Mouse (Mus musculus) kidney, adult 9 months (tissue): ENCODE results near the gene Pld4.

Source experiments
- DNase-seq: peaks from one replicate; pipeline ENCODE4 v3.0.0; 2022

Gene Pld4

DNA sequence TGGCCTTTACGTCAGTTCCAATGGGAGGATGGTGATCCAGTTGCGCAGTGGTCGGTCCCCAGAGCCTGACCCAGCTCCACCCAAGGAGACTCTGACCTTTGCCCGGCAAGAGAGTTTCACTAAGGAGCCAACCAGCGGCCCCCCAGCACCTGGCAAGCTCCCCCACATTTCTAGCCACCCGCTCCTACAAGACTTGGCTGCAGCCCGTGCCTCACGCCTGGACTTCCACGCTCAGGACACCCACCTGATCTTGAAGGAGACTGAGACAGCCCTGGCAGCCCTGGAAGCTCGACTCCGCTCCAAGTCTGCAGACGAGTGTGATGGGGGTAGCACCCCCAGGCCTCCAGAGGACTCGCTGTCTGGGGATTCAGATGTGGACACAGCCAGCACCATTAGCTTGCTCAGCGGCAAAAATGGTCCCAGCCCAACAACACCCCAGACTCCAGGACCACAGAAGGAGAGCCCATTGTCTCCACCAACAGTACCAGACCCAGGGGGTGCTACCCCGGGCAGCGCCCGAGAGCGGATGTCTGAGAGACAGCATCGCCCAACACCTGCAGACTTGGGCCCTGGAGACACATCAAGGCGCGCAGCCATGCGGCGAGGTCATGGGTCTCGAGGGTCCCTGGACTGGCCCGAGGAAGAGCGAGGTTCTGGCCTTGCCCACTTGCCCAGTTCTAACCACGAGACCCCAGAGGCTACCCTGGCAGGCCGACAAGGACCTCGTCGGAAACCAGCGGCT lies 22.0 kb upstream of the Pld4 start:
- peak; percentile 54 for DNase-seq

DNA sequence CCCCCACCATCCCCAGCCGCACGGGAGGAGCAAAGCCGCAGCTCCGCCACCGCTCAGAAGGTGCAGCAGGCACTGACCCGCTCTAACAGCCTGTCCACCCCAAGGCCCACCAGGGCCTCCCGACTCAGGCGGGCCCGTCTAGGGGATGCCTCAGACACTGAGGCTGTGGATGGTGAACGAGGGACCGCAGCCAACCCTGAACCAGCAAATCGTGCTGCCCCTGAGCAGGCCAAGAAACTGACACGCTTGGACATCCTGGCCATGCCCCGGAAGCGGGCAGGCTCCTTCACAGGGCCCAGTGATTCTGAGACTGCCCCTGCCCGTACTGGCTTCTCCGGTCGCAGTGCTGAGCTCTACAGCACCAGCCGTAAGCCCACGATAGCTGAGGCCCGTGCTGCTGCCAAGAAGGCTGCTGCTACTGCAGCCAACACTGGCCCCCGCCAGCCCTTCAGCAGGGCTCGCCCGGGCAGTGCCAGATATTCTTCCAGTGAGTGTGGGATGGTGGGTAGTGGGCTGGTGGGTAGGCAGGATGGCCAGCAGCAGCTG lies 21.4 kb upstream of the Pld4 start:
- DNase-seq, result no peak

DNA sequence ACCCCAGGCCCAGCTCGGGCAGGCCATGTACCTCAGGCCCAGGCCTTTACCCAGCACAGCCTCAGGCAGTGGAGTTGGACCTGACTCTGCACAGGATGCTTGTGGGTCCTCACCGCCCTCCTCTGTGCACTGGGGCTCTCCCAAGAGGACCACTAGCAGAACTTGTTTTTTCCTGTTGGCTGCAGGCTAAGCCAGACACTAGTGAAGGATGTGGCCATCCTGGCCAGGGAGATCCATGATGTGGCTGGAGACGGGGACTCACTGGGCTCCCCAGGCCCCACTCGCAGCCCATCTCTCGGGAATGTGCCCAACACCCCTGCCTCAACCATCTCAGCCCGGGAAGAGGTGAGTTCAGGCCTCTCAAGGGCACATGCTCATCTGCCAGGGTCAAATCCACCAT lies 17.7 kb upstream of the Pld4 start:
- DNase-seq, result peak; percentile 24

DNA sequence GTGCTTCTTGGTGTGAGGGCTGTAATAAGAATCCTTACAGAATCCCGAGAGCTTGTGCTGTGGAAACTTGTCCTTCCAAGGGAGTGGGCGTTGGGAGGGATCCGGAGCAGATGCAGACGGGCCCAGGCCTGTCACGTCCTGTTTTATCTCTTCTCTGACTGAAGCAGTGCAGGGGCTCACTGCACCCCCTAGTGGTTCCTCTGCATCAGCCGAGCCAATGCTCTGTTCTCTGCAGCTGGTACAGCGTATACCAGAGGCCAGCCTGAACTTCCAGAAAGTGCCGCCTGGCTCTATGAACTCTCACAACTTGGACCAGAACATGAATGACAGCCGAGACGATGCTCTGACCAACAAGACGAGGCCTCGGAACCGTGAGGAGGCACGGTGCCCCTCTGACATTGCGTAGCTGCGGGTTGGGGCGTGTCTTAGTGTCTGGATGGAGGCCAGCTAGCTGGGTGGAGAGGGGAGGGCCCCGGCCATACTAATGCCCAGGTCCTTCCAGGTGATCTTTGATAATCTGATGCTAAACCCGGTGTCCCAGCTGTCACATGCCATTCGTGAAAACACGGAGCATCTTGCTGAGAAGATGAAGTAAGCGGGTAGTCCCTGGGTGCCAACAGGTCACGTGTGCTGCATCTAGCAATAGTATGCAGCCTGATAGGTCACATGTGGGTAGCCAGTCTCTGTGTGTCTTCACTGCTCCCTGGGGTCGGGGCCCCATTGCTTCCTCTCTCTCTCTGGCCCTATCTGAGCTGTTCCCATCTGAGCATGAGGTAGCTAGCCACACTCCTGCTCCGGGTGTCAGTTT lies 17.1 kb upstream of the Pld4 start:
- peak; percentile 83 for DNase-seq

DNA sequence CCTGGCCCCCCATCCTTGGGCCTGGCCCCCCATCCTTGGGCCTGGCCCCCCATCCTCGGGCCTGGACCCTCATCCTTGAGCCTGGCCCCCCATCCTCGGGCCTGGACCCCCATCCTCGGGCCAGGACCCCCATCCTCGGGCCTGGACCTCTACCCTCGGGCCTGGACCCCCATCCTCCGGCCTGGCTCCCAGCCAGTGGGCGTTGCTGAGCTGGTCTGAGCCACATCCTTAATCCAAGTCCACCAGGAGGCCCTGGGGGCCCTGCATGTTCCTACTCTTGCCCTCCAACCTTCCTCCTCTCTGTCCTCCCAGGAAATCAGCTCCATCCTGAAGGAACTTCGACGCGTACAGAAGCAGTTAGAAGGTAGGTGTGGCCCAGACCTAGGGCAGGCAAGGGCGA lies 16.2 kb upstream of the Pld4 start:
- peak; percentile 5 for DNase-seq

DNA sequence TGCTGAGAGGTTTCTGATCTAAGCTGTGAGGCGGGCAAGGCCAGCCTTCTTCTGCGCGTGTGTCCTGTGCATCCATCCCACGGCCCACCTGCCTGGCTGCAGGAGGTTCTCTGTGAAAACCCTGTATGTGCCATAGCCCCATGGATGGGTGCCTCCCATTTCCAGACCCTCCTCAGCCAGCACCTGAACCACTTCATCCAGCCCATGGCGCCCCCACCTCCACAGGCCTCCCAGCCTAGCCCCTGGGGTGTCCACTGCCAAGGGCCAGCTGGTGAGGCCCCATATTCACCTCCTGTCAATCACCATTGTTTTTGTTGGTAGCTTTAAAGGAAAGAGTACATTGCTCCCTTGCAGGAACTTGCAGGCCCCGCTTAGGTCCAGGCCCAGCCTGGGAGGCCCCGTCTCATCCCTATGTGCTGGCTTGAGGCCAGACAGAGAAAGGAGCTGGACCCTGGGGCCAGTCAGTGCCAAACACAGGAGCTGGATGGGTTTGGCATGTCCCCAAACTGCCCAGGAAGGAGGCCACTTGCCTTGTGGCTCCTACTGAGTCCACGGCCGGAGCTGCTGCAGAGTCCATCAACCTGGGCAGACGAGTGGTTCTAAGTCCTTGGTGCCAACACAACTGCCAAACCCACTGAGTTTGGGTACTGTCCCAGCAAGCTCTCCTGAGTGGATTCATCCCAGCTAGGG lies 15.4 kb upstream of the Pld4 start:
- DNase-seq, result peak; percentile 52

DNA sequence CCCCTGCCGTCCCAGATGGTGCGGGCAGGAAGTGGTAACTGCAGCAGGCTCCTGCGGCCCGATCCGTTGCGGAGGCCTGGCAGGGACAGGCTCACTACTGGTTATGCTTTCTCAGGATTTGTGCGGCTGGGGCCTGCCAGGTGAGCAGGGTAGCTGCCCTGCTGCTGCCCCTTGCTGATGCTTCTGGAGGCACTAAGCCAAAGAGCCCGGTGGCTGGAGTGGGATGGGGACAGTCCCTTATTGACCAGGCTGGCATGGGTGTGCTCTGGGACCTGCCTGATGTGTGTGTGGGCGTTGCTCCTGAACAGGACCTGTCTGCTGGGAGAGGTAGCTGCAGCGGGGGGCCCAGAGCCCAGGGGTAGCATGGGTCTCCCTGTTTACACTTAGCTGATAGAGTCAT lies 14.7 kb upstream of the Pld4 start:
- peak; percentile 3 for DNase-seq

DNA sequence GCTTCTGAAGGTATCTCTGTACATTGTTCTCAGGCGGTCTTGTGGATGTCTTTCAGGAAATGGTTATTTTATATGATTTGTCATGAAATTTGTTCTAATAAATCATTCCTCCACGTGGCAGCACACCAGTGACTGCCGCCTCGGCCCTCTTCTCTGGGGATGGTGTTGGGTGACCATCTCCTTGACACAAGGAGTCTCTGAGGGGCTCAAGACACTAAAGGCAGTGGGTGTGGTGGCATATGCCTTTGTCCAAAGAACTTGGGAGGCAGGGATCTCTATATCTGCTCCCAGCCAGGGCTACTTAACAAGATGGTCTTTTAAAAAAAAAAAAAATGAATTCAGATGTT lies 14.0 kb upstream of the Pld4 start:
- no peak for DNase-seq

DNA sequence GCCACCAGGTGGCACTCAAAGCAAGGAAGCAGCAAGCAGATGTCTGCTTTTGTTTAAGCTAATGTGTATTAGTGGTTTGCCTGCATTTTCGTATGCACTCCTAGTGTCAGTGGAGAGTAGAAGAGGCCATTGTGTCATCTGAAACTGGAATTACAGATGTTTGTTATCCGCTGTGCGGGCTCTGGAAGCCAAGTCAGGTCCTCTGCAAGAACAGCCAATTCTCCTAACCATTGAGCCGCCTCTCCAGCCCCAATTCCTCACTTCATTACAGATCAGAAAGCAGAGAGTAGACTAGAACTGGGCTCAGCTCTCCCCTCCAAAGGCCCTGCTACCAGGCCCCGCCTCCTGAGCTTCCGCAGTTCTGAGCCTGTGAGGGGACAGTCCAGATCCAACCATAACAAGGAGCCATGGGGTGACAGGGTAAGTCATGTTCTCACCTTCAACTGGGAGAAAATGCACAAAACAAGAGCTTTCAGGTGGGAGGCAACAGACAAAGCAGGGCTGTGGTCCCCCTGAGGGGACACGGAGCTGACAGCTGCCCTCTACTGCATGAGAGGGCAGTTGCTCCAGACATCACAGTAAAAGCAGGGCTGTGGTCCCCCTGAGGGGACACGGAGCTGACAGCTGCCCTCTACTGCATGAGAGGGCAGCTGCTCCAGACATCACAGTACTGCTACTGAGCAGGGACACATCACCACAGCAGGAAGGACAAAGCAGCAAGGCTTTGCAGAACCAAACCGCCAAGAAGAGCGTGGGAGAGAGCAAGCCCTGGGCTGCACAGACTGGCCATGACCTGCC lies 13.4 kb upstream of the Pld4 start:
- DNase-seq, result peak; percentile 62

DNA sequence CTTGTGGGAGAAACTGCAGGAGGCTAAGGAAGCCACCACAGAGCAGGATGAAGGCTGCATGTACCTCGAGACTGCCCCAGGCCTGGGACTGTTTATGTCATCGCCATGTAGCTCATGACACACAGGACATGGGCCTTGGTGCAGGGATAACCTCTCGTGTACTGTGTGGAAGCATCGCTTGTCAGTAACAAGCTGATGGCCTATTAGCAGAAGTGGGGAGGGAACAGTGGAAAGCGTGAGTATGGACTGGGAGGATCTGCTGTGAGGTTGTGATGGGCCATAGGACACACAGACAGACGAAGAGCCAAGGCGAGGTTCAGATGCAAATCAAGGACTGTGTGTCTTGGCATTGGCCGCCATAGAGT lies 12.9 kb upstream of the Pld4 start:
- DNase-seq, result peak; percentile 5

DNA sequence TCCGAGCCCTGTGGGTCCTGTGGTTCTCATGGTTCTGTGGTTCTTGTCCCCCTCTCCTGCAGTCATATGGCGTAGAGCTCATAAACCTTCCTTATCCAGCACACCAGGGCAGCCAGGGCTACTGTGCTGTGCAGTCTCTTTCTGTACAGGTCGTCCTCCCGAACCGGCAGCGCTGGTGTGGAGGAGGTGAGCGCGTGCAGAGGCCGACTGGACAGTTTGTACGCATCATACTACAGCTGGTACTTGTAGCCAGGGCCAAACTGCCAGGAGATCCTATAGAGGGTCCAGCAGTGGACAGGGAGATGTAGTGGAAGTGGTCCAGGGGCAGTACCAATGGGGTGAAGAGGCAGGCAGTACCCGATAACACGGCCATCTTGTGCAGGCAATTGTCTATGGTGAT lies 9.5 kb upstream of the Pld4 start:
- no peak for DNase-seq

DNA sequence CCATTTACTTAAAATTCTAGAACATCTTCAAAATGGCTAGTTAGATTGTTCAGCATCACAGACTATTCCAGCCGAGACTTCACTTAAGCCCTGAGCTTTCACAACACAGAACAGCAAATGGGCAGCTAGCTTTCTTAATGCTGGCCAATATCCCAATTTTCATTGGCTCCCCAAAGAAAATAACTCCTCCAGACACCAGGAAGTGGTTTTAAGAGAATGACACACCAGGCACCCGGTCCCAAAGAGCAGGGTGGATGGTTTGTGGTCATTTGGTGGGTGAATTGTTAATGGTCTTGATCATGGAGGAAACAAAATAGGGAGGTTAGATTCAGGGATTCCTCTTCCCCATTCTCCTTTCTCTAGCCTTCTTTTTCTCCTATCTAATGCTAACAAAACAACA lies 8.1 kb upstream of the Pld4 start:
- no peak for DNase-seq

DNA sequence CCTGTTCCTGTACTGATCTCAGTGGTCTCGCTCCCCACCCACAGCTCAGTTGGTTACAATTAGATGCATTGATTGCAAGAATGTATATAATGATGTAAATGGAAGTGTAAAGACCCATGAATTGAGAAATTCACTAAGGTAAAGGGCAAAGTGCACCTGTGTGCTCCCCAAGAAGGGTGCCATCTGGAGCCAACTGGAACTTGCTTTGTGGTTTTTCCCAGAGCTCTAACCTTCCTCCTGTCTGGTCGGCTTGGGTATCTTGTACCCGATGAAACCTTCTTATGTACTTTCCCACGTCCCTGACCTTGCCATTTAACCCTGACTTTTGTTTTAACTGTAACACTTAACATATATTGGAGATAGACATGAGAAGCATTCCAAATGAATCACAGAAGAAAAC lies 4.6 kb upstream of the Pld4 start:
- no peak for DNase-seq

DNA sequence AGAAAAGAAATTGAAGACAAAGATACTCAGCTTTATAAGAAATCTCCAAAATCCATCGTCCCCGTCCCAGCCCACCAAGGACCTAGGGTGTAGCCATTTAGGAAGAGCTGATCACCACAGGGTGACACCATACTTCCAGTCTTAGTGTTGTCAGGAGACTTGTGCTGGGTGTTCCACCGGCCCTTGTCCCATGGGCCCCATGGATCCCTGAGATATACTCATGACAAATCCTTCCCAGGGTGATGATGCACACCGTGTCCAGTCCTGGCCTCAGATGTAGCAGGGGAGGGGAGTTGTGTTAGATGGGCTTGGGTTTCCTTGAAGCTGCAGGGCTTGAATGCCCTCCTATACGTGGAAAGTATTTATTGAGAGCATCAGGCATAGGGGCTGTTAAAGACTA lies 2.6 kb upstream of the Pld4 start:
- no peak for DNase-seq

DNA sequence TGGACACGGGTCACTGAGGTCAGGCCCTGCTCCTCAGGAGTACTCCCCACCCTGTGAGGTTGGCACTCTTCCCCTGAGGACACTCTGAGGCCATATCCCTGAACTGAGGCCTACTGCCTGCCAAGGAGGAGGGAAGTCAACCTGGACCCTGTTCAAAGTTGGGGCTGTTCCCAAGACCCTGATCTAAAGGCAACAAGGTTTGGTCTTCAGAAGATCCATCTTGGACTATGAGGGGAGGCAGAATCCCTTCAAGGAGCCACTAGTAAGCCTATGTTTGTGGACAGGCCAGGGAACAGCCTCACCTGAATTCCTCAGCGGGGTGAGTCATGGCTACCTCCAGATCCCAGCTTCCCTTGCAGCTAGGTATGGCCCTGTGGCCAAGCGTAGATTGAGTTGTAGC lies 984 bp upstream of the Pld4 start:
- DNase-seq, result no peak

DNA sequence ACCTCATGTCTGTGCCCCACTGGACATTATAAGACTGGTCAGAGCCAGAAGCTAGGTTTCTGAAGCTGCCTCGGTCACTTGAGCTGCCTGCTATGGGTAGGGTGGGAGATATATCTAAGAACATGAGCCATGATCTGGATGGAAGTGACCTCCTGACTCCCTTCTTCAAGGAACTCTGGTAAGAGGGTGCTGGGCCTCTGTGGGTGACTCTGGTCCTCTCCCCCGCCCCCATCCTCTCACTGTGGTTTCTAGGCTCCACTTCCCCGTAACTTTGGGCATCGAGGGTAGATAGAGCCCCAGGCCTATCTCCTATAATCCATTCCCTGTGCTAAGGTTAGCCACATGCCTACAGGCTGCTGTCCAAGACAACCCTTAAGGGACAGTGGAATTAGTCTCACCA lies 956 bp downstream of the Pld4 start:
- no peak for DNase-seq

DNA sequence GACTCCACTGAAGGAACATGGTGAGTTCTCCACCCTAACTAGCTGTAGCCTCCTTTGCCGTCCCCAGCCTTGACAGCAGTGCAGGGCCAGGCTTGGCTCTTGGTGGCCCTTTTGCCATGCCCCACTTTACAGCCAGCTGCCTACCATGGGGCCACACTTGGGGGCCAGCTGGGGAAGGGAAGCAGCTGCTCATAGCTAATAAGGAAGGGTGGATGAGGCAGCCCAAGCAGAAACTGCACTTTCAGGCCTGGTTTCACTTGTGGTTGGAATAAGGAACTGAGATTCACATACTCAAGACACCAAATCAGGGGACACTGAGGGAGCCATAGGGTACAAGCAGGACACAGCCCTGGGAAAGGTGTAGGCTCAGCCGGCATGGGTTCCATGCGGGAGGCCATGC lies 1.6 kb downstream of the Pld4 start:
- no peak for DNase-seq

DNA sequence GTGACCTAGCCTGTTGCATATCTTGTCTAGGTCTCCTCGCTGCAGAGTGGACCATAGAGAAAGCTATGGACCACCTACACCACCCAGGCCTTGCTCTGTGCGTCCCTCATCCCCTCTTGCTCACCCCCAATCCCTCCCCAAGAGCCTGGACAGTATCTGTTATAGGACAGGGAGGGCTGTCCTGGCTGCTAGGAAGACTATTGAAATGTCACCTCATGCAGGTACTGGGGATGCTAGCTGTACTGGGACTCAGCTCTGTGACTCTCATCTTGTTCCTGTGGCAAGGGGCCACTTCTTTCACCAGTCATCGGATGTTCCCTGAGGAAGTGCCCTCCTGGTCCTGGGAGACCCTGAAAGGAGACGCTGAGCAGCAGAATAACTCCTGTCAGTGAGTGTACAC lies 2.7 kb downstream of the Pld4 start:
- no peak for DNase-seq

DNA sequence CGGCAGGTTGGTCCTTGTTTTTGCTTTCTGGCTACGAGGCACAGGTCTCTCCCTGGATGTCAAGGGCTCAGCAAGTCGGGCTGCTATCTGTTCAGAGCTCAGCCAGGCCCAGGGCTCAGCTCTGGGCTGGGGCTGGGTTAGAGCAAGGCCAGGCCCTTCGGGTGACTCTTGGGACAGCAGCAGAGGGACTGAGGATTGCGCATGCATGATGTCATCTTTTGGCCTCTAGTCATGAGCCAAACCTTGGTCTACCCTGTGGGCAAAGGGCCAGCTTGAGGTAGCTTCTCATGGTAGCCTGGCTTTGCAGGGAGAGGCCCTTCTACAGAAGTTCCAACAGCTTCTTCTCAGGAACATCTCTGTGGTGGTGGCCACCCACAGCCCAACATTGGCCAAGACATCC lies 3.7 kb downstream of the Pld4 start:
- no peak for DNase-seq

DNA sequence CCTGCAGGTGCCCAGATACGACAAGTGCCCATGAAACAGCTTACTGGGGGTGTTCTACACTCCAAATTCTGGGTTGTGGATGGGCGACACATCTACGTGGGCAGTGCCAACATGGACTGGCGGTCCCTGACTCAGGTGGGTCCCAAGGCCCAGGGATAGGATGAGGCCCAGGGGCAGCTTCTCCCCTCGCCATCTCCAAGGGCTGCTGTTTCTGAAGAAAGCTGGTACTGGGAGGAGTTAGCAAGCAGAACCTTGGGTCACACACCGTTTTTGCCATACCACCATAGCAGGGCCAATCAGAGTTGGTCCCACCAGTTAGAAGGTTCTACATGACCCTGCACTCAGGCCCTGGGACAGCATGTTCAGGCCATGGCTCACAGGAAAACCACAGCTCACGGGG lies 4.5 kb downstream of the Pld4 start:
- no peak for DNase-seq

DNA sequence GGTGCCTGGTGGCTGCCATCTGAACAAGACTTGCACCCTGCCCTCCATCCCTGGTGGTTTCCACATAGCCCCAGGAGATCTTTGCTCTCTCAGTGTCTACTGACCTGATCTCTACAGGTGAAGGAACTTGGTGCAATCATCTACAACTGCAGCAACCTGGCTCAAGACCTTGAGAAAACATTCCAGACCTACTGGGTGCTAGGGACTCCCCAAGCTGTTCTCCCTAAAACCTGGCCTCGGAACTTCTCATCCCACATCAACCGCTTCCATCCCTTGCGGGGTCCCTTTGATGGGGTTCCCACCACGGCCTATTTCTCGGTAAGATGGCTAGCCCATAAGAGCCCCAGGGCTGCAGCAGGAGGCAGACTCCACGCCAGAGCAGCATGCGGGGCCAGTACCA lies 6.1 kb downstream of the Pld4 start:
- no peak for DNase-seq

DNA sequence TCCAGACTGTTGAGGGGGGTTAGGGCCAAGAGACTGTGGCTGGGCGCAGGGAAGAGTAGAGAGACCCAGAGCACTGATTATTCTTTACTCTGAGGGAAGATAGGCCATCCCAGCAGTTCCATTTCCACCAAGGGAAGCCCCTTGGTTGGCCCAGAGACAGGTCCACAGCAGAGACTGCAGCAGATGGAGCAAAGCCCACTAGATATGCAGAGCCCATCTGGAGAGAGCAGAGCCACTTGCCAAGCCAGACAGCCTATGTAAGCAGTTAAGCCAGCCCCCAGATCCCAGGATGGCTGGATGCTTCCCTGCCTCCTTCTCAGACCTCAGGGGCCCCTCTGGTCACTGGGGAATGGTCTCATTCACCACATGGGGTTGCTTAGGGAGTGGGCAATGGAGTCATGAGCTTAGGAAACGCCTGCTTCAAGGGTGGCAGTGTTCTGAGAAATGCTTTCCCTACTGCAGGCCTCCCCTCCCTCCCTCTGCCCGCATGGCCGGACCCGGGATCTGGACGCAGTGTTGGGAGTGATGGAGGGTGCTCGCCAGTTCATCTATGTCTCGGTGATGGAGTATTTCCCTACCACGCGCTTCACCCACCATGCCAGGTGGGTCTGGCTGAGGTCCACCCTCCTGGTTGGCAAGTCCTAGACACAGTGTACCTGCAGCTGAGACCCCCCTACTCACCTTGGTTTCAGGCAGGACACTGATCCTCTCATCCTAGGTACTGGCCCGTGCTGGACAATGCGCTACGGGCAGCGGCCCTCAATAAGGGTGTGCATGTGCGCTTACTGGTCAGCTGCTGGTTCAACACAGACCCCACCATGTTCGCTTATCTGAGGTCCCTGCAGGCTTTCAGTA lies 6.8 kb downstream of the Pld4 start:
- DNase-seq, result no peak
